Mouse (Mus musculus): ENCODE measurements around the gene Miox.

DNA sequence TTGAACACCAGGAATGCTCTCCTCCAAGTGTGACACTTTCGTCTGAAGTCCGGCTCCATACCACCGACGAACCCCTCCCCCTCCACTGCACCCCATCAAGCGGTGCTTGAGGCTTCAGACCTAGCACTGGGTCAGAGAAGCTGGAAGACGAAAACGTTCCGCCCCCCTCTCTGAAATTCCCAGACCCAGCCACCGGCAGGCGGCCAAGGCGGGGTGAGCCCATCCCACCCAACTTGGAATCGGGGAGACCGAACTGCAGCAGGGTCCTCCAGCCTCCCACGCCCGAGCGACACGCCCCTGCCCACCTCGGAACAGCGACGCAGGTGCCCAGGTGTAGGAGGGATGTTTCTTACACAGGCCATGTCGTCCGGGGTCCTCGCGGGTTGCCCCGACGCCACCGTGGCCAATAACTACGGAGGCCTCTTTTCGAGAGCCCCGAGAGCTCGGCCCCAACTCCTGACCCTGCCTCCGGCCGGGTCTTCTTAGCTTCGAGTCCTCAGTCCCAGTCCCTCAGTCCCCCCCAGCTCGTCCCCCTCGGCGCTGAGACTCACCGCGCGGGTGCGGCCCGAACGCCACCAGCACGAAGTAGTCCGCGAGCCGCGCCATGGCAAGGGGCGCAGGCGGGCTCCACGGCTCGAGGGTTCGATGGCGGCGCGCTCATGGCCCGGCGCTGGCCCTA lies 19.5 kb upstream of the Miox start:
- TF ChIP-seq POLR2A (IDR thresholded peaks at IDR 0.05; ENCODE audit: borderline replicate concordance, insufficient read depth, low read length) (no peak), CTCF (IDR thresholded peaks at IDR 0.05; ENCODE audit: borderline replicate concordance, insufficient read depth, low read depth, low read length) (no peak)

All from cerebellum, adult 2 months (tissue).